Mouse (Mus musculus) limb, embryonic 11.5 days (tissue): ENCODE results near the gene Nlrp9c. TPM values are rescaled to one million over a fixed set of nuclear protein-coding genes. Genes with fewer than 3 reads are reported as not detected.
"Not testable (repeated sequence)": the region's sequence is repeated elsewhere in the genome, so short reads cannot be mapped to it uniquely, and the experiment has no call there.

Source experiments
- ATAC-seq: fragments of 200-750 bp; cut with Nextera tagmentation; 2 replicates; pipeline ENCODE4 v1.8.0; 2017; ENCODE audit warnings: low read depth; ENCODE audit not compliant: insufficient number of reproducible peaks, low FRiP score, low TSS enrichment
- DNase-seq: peaks from one replicate; pipeline ENCODE4 v3.0.0-alpha.2; 2015; ENCODE audit warnings: low spot score
- H3K27ac ChIP-seq: fragments of 300-500 bp; sonication (generic); replicated peaks from 2 replicates; pipeline ENCODE4 v1.5.1; 2014; ENCODE audit warnings: low read depth, mild to moderate bottlenecking, low read length
- H3K27me3 ChIP-seq: fragments of 300-500 bp; sonication (generic); 2 replicates; pipeline ENCODE4 v1.6.1; 2014; ENCODE audit warnings: mild to moderate bottlenecking, low read length, mixed read lengths; ENCODE audit not compliant: control insufficient read depth, insufficient read depth
- H3K36me3 ChIP-seq: fragments of 300-500 bp; sonication (generic); 2 replicates; pipeline ENCODE4 v1.6.1; 2014; ENCODE audit warnings: mild to moderate bottlenecking, low read length, moderate library complexity, mixed read lengths; ENCODE audit not compliant: control insufficient read depth, insufficient read depth
- H3K4me1 ChIP-seq: fragments of 300-500 bp; sonication (generic); 2 replicates; pipeline ENCODE4 v1.6.1; 2014; ENCODE audit warnings: low read length, mixed read lengths; ENCODE audit not compliant: control insufficient read depth, insufficient read depth
- H3K4me2 ChIP-seq: fragments of 300-500 bp; sonication (generic); 2 replicates; pipeline ENCODE4 v1.6.1; 2014; ENCODE audit warnings: low read depth, mild to moderate bottlenecking, moderate library complexity; ENCODE audit not compliant: severe bottlenecking
- H3K4me3 ChIP-seq: fragments of 300-500 bp; sonication (generic); 2 replicates; pipeline ENCODE4 v1.5.1; 2014; ENCODE audit warnings: low read depth, low read length
- H3K9ac ChIP-seq: fragments of 300-500 bp; sonication (generic); 2 replicates; pipeline ENCODE4 v1.6.1; 2014; ENCODE audit warnings: mild to moderate bottlenecking, low read length
- H3K9me3 ChIP-seq: fragments of 300-500 bp; sonication (generic); 2 replicates; pipeline ENCODE4 v1.6.1; 2016; ENCODE audit warnings: low read length; ENCODE audit not compliant: control insufficient read depth
- WGBS: fragments of 180-500 bp; shearing (Covaris S2); extraction: QIAGEN DNeasy Blood & Tissue Kit; methylation state at CpG from one replicate; pipeline ENCODE4 v1.1.7; 2014; 5-methylcytosine and 5-hydroxymethylcytosine counted together
- polyA plus RNA-seq: library from polyadenylated mRNA; unstranded; fragments of >200 nt; fragmentation: Nextera tagmentation; extraction: Ambion mirVana; gene quantifications from 2 replicates; pipeline ENCODE4 v1.2.1, GENCODE M21; 2014

The Nlrp9c gene
- polyA plus RNA-seq, 1 experiment from 2014 or later: not detected

- not testable (repeated sequence) for H3K4me1 ChIP-seq, H3K4me3 ChIP-seq, H3K9ac ChIP-seq, H3K9me3 ChIP-seq, H3K4me2 ChIP-seq, H3K27ac ChIP-seq, DNase-seq, H3K36me3 ChIP-seq, ATAC-seq, H3K27me3 ChIP-seq
These were observed 53.3 kb downstream of the Nlrp9c start for GRCm38 (mm10) chr7:26350177-26350576.

DNA sequence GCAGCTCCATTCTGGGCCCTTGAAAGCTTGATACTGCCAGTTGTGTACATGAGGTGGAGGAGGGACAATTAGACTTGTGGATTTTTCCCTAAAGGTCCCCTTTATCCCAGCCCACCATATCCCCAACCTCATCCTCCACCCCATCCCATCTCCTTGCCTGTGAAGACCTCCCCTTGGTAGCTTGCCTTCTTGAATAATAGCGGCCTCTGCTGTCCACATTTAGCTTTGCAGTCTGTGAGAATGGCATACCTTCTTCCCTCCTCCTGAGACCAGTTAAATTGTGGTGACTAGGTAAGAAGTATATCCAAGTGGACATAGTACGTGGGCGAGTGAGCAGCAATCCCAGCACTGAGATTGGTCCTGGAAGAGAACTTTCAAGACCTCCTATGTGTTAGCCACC, 83.1 kb downstream of the Nlrp9c start:
- H3K27me3 ChIP-seq, H3K4me1 ChIP-seq, H3K9ac ChIP-seq, H3K4me3 ChIP-seq, ATAC-seq, DNase-seq, H3K27ac ChIP-seq, H3K4me2 ChIP-seq, H3K9me3 ChIP-seq, H3K36me3 ChIP-seq: not testable (repeated sequence)
- WGBS: 67% methylated on average over 3 of the region's 3 CpGs

- not testable (repeated sequence) for H3K9me3 ChIP-seq, H3K36me3 ChIP-seq, ATAC-seq, H3K4me3 ChIP-seq, H3K9ac ChIP-seq, DNase-seq, H3K27ac ChIP-seq, H3K27me3 ChIP-seq, H3K4me2 ChIP-seq, H3K4me1 ChIP-seq
- WGBS: 79% methylated on average over 4 of the region's 4 CpGs
These were observed 87.7 kb downstream of the Nlrp9c start for GRCm38 (mm10) chr7:26315809-26316208.

DNA sequence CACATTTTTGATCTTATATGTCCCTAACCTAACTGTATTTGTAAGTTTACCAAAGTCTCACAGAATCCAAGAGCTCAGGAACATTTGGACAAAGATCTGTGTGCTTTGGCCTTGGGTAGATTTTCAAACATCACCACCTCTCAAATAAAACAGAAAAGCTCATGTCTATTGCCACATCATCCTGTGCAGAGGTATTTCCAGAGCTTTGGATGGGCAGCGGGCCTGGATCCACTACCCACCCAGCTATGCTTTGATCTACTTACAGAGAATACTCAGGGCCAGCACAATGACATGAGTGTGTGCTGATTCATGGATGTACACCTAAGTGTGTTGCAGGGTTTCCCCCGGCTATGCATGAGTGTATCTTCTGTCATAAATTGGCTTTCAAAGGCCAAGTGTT, 88.3 kb downstream of the Nlrp9c start:
- 76% methylated on average over 2 of the region's 2 CpGs for WGBS
- H3K9ac ChIP-seq, H3K4me1 ChIP-seq, H3K27ac ChIP-seq, ATAC-seq, H3K4me3 ChIP-seq, DNase-seq, H3K27me3 ChIP-seq, H3K36me3 ChIP-seq, H3K4me2 ChIP-seq, H3K9me3 ChIP-seq: not testable (repeated sequence)

DNA sequence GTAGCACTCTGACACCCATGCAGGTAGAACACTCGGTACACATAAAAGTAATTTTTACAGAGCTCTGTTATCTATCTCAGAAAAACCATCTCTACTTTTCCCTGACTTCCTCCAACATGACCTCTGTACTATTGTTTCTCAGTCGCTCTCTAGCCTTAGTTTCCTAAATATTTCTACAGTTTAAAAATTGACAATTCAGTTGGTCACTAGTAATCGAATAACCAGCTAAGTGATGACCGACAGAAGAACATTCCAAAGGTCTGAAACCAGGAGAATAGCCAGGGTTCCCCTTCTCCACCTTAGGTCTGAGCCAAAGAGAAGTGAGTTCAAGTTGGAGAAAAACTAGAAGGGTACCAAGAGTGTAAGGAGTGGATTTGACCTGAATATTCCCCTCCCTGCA, 91.7 kb downstream of the Nlrp9c start:
- not testable (repeated sequence) for H3K27me3 ChIP-seq

GRCm38 (mm10) chr7:26306926-26307325, 96.6 kb downstream of the Nlrp9c start, which contains the start of gene Cyp2a4:
Cyp2a4 (plus strand) TSS chr7:26307169.
- not testable (repeated sequence) for H3K36me3 ChIP-seq, H3K27me3 ChIP-seq, H3K4me2 ChIP-seq, H3K9me3 ChIP-seq, H3K4me1 ChIP-seq, H3K9ac ChIP-seq, H3K27ac ChIP-seq, H3K4me3 ChIP-seq, ATAC-seq, DNase-seq
- WGBS: 49% methylated on average over 2 of the region's 2 CpGs

More for the DNA sequence above, 91.7 kb downstream of the Nlrp9c start:
- H3K27ac ChIP-seq, DNase-seq, H3K36me3 ChIP-seq, H3K9ac ChIP-seq, H3K4me3 ChIP-seq, H3K9me3 ChIP-seq, ATAC-seq, H3K4me1 ChIP-seq, H3K4me2 ChIP-seq: not testable (repeated sequence)
- 88% methylated on average over 4 of the region's 4 CpGs for WGBS

GRCm38 (mm10) chr7:26303429-26304166, 99.9 kb downstream of the Nlrp9c start:
- H3K4me1 ChIP-seq, H3K4me2 ChIP-seq, H3K36me3 ChIP-seq, H3K4me3 ChIP-seq, DNase-seq, H3K27ac ChIP-seq, H3K27me3 ChIP-seq, H3K9me3 ChIP-seq, ATAC-seq, H3K9ac ChIP-seq: not testable (repeated sequence)
- 89% methylated on average over 8 of the region's 8 CpGs for WGBS
